Mouse (Mus musculus) liver, embryonic 13.5 days (tissue): ENCODE results near the gene Trmt10a. TPM values are rescaled to one million over a fixed set of nuclear protein-coding genes. Genes with fewer than 3 reads are reported as not detected.
A peak's percentile ranks its signal among the peaks of the same experiment; 100 is the strongest.
"Not testable (repeated sequence)": the region's sequence is repeated elsewhere in the genome, so short reads cannot be mapped to it uniquely, and the experiment has no call there.

ENCODE experiments used
- ATAC-seq: fragments of 200-750 bp; cut with Nextera tagmentation; 2 replicates; pipeline ENCODE4 v1.8.0; 2017; ENCODE audit warnings: low read depth, mild to moderate bottlenecking, moderate number of reproducible peaks, moderate library complexity
- DNase-seq: peaks from one replicate; pipeline ENCODE4 v3.0.0; 2022
- H3K27ac ChIP-seq: fragments of 300-500 bp; sonication (generic); 2 replicates; pipeline ENCODE4 v1.5.1; 2015; ENCODE audit warnings: moderate library complexity, mild to moderate bottlenecking, inconsistent platforms
- H3K27me3 ChIP-seq: fragments of 300-500 bp; sonication (generic); 2 replicates; pipeline ENCODE4 v1.6.1; 2015; ENCODE audit warnings: mild to moderate bottlenecking, inconsistent platforms
- H3K36me3 ChIP-seq: fragments of 300-500 bp; sonication (generic); 2 replicates; pipeline ENCODE4 v1.6.1; 2015; ENCODE audit warnings: mild to moderate bottlenecking, inconsistent platforms
- H3K4me1 ChIP-seq: fragments of 300-500 bp; sonication (generic); replicated peaks from 2 replicates; pipeline ENCODE4 v1.6.1; 2015; ENCODE audit warnings: inconsistent platforms
- H3K4me2 ChIP-seq: fragments of 300-500 bp; sonication (generic); 2 replicates; pipeline ENCODE4 v1.6.1; 2015; ENCODE audit warnings: inconsistent platforms, mild to moderate bottlenecking, moderate library complexity
- H3K4me3 ChIP-seq: fragments of 300-500 bp; sonication (generic); replicated peaks from 2 replicates; pipeline ENCODE4 v1.5.1; 2015; ENCODE audit warnings: mild to moderate bottlenecking, inconsistent platforms
- H3K9ac ChIP-seq: fragments of 300-500 bp; sonication (generic); 2 replicates; pipeline ENCODE4 v1.6.1; 2015; ENCODE audit warnings: mild to moderate bottlenecking, inconsistent platforms
- H3K9me3 ChIP-seq: fragments of 300-500 bp; sonication (generic); replicated peaks from 2 replicates; pipeline ENCODE4 v1.6.1; 2016; ENCODE audit warnings: inconsistent platforms
- WGBS: fragments of 180-500 bp; shearing (Covaris S2); methylation state at CpG from one replicate; pipeline ENCODE4 v1.1.7; 2015; ENCODE audit not compliant: insufficient replicate concordance; 5-methylcytosine and 5-hydroxymethylcytosine counted together
- polyA plus RNA-seq: library from polyadenylated mRNA; unstranded; fragments of >200 nt; fragmentation: Nextera tagmentation; extraction: Ambion mirVana; gene quantifications from 2 replicates; pipeline ENCODE4 v1.2.1, GENCODE M21; 2015

Trmt10a gene
- polyA plus RNA-seq, 1 experiment from 2014 or later: 7.3 TPM

DNA sequence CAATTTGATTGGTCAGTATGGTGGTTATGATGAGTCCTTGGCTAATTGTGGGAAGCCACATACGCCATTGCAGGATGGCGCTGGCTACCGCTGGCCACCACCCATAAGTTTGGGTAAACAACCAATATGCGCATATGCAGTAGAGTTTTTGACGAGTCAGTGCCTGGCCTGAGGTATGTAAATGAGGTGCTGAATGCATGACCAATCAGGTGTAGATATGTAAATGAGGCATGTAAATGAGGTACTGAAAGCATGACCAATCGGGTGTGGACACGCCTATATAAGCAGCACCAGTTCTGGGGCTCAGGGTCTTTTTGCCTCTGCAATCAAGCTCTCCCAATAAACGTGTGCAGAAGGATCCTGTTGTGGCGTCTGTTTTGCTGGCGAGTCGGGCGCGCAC, 5.1 kb upstream of the Trmt10a start:
- H3K4me3 ChIP-seq, H3K36me3 ChIP-seq, H3K27me3 ChIP-seq, H3K9me3 ChIP-seq, H3K4me1 ChIP-seq, H3K4me2 ChIP-seq, DNase-seq, H3K9ac ChIP-seq, H3K27ac ChIP-seq: not testable (repeated sequence)
- 0 out of 2 replicates have a peak, but pooled peaks have one; percentile 32 for ATAC-seq
- 88% methylated on average over 13 of the region's 13 CpGs for WGBS

GRCm38 (mm10) chr3:138139663-138140062, 3.6 kb upstream of the Trmt10a start:
- Histone ChIP-seq H3K27ac (no peak overlapping the region), H3K4me2 (no peak overlapping the region), H3K36me3 (no peaks in the 10 kb centered on the region), H3K9me3 (no peaks in the 10 kb centered on the region), H3K27me3 (no peaks in the 10 kb centered on the region), H3K4me3 (no peak overlapping the region), H3K4me1 (peaks cover 9% of the 10 kb centered on the region), H3K9ac (no peak overlapping the region)
- ATAC-seq (no peak), DNase-seq (no peak)
- 72% methylated on average over 6 of the region's 6 CpGs for WGBS

DNA sequence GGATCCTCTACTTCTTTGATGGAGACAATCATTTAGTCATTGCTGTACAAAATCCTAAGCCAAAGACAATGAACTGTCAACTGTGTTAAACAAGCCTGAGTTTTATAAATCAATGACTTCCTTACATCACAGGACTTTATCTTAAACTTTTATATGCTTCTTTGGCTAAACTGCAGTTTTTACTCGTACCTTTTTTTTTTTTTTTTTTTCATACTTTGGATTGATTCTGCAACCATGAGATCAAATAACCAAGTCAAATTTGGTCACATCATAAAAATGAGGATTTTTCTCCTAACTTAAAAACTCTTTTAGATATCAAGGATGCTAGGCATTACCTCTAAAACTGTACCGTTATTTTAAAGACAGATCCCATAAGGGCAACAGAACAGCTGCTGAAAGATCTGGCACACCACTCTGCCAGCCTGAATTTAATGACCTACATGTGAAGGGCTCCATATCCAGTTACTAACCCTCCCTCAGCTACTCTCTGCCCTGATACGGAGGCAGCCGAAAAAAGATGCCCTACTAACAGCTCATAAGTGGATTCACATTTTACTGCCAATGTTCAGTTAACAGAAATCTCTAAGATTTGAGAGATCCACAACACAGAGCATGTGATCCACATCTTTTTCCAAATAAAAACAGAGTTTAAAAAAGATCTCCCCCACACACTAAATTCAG, 1.1 kb upstream of the Trmt10a start:
- Histone ChIP-seq H3K4me1 (peaks cover 9% of the 10 kb centered on the region), H3K4me3 (peak overlapping the region; percentile 35), H3K36me3 (no peaks in the 10 kb centered on the region), H3K27ac (no peak overlapping the region), H3K9me3 (no peaks in the 10 kb centered on the region), H3K27me3 (no peaks in the 10 kb centered on the region), H3K9ac (peak overlapping the region; percentile 44), H3K4me2 (peak overlapping the region; percentile 55)
- ATAC-seq: no peak
- 68% methylated on average over 4 of the region's 4 CpGs for WGBS
- DNase-seq: no peak

DNA sequence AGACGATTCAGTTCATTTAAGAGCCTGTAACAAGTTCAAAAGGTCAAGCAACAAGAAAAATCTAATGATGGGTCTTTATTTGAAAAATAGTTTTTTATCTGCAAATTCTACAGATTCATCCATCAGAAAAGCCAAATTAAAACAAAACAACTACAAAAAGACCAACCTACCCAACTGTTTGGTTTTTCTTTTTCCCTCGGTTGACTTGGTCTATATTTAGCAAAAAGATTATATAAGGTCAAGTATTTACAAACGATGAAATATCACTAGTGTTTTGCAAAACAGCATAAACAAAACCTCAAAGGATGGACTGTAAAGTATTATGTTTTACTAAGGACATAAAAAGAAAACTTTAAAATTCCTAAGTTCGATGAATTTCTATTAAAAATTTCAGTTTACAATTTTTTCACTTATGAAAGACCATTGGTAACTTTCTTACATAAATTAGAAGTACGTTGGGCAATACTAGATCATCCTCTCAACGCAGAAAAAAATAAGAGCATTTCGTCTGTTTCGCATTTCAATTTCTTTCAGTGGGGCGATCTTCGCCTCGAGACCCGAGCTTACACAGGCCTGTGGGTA, 424 bp upstream of the Trmt10a start:
- ATAC-seq (no peak), DNase-seq (no peak)
- Histone ChIP-seq H3K4me3 (peak overlapping the region; percentile 73), H3K27me3 (no peaks in the 10 kb centered on the region), H3K9ac (peak overlapping the region; percentile 73), H3K36me3 (no peaks in the 10 kb centered on the region), H3K4me2 (peak overlapping the region; percentile 83), H3K27ac (peak overlapping the region; percentile 97), H3K4me1 (peaks cover 9% of the 10 kb centered on the region), H3K9me3 (no peaks in the 10 kb centered on the region)
- 5% methylated on average over 12 of the region's 12 CpGs for WGBS

- H3K36me3 ChIP-seq: peaks cover 9% of the 10 kb centered on the region
- DNase-seq (no peak), ATAC-seq (no peak)
- no peaks in the 10 kb centered on the region for H3K9me3 ChIP-seq
- H3K27ac ChIP-seq: peak overlapping the region; percentile 97
- peak overlapping the region; percentile 83 for H3K4me2 ChIP-seq
- H3K9ac ChIP-seq: peak overlapping the region; percentile 85
- WGBS: under 1% methylated on average over 18 of the region's 18 CpGs
- no peaks in the 10 kb centered on the region for H3K27me3 ChIP-seq
- peaks cover 9% of the 10 kb centered on the region for H3K4me1 ChIP-seq
- peak overlapping the region; percentile 73 for H3K4me3 ChIP-seq
Observed at GRCm38 (mm10) chr3:138144060-138144641, 903 bp downstream of the Trmt10a start.

DNA sequence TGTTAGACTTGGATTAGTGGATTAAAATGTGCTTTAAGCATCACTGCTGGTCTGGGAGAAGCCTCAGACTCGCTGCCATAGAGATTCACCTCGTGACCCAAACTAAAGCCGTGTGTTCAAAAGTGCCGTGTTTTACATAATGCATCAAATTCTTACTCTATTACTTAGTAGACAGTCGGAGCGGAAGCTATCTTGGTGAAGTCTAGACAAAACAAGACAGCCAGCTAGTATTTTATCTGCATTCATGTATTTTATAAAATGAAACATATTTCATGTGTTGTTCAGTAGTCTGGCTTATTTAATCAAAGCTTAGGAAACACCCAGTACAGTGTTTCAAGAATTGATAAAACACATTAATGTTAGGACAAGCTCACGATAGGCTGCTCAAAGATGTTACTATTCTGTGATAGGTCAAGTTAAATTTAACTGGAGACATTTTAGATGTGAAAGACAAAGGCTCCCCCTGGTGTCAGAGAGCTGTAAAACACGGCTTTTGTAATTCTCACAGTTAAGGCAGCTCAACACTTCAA, 1.5 kb downstream of the Trmt10a start, which contains the start of gene Mttp:
TSS of gene Mttp (minus strand) at position 327 of the 530 bp plus-strand sequence.
- WGBS: 3% methylated on average over 8 of the region's 8 CpGs
- H3K9ac ChIP-seq: peak within 1 kb of the TSS; percentile 85
- H3K4me1 ChIP-seq: peaks cover 9% of the 10 kb centered on the region
- H3K9me3 ChIP-seq: no peaks in the 10 kb centered on the region
- ATAC-seq (peak; percentile 32), DNase-seq (peak; percentile 70)
- H3K4me2 ChIP-seq: peak within 1 kb of the TSS; percentile 83
- H3K4me3 ChIP-seq: peak within 1 kb of the TSS; percentile 73
- no peaks in the 10 kb centered on the region for H3K27me3 ChIP-seq
- peaks cover 11% of the 10 kb centered on the region for H3K36me3 ChIP-seq
- H3K27ac ChIP-seq: peak within 1 kb of the TSS; percentile 97

- ATAC-seq (no peak), DNase-seq (no peak)
- H3K4me1 ChIP-seq: no peaks in the 10 kb centered on the region
- no peak overlapping the region for H3K4me2 ChIP-seq
- no peaks in the 10 kb centered on the region for H3K27me3 ChIP-seq
- 79% methylated on average over 2 of the region's 2 CpGs for WGBS
- no peak overlapping the region for H3K9ac ChIP-seq
- no peak overlapping the region for H3K4me3 ChIP-seq
- peaks cover 35% of the 10 kb centered on the region for H3K36me3 ChIP-seq
- no peak overlapping the region for H3K27ac ChIP-seq
- H3K9me3 ChIP-seq: no peaks in the 10 kb centered on the region
Observed at GRCm38 (mm10) chr3:138148811-138149210, 5.6 kb downstream of the Trmt10a start.

DNA sequence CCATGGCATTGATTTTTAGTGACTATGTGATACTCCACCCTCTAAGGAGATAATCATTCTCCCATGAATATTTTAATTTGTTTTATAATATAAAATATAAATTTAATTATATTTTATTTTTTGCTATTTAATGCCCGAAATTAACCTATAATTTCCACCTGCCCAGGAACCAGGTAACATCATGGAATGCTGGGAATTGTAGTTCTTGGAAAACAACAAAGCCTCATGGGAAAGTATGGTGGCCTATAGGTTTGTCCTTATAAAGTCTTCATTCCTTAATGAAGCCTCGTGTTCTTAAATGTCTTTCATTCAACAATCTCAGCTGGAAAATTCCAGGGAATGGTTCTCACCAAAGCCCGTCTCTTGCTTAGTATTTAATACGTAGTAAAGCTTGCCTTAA, 11.8 kb downstream of the Trmt10a start:
- H3K4me3 ChIP-seq: no peak overlapping the region
- no peaks in the 10 kb centered on the region for H3K27me3 ChIP-seq
- no peak overlapping the region for H3K9ac ChIP-seq
- H3K9me3 ChIP-seq: no peaks in the 10 kb centered on the region
- no peak for DNase-seq
- H3K36me3 ChIP-seq: peaks cover 40% of the 10 kb centered on the region
- H3K27ac ChIP-seq: no peak overlapping the region
- 71% methylated on average over 4 of the region's 4 CpGs for WGBS
- H3K4me2 ChIP-seq: no peak overlapping the region
- H3K4me1 ChIP-seq: no peaks in the 10 kb centered on the region
- ATAC-seq: no peak

- DNase-seq: no peak
- 77% methylated on average over 10 of the region's 10 CpGs for WGBS
- no peak for ATAC-seq
- Histone ChIP-seq H3K9me3 (no peaks in the 10 kb centered on the region), H3K9ac (no peak overlapping the region), H3K27ac (no peak overlapping the region), H3K36me3 (peaks cover 29% of the 10 kb centered on the region), H3K4me1 (no peaks in the 10 kb centered on the region), H3K27me3 (no peaks in the 10 kb centered on the region), H3K4me3 (no peak overlapping the region), H3K4me2 (no peak overlapping the region)
Observed at GRCm38 (mm10) chr3:138156651-138157050, 13.4 kb downstream of the Trmt10a start.

DNA sequence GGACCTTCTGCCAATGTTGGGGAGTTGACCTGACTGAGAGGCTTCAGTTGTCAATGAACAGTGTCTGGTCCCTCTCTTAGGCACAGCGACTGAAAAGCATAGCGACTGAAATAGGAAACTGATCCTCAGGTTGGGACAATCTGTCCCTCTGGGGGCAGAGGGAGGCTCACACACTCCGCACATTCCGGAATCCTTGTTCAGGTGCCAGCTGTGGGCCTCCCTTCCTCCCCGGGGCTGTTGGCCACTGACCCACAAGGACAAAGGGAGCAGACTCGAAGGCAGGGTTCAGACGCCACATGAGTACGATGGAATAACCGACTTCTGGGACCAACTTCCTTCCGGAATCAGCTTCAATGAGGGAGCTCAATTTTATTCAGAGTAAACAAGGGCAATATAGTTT, 18.4 kb downstream of the Trmt10a start:
- Histone ChIP-seq H3K4me3 (no peak overlapping the region), H3K27ac (no peak overlapping the region), H3K9me3 (no peaks in the 10 kb centered on the region), H3K27me3 (no peaks in the 10 kb centered on the region), H3K36me3 (peaks cover 2% of the 10 kb centered on the region; the same call in 1 of the 2 replicates), H3K4me2 (no peak overlapping the region), H3K9ac (no peak overlapping the region), H3K4me1 (no peaks in the 10 kb centered on the region)
- ATAC-seq (no peak), DNase-seq (no peak)
- 79% methylated on average over 10 of the region's 10 CpGs for WGBS

DNA sequence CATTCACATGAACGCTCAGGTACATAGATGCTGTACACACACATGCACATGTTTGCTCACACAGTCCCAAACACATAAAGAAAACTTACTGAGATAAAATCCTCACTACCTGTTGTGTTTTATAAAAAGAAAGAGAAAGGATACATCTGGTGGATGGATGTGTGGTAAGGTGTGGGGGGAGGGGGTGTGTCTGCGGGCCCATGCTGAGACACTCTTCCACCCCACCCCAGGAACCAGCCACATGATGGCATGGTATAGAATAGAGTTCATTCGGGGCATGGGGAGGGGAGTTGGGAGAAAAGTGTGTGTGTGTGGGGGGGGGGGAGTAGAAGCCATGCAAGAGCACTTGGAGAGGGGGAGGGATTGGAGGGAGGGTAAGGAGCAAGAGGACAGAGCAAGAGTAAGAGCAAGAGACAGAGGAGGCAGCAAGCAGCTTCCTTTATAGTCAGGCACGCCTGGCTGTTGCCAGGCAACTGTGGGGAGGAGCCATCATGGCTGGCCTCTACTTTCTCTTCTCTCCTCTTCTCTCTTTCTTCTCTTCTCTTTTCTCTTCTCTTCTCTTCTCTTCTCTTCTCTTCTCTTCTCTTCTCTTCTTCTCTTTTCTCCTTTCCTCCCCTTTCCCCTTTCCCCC, 19.4 kb downstream of the Trmt10a start:
- H3K36me3 ChIP-seq: no peaks in the 10 kb centered on the region
- H3K27ac ChIP-seq: no peak overlapping the region
- DNase-seq (no peak), ATAC-seq (no peak)
- H3K9me3 ChIP-seq: no peaks in the 10 kb centered on the region
- H3K9ac ChIP-seq: no peak overlapping the region
- 45% methylated on average over 4 of the region's 4 CpGs for WGBS
- H3K27me3 ChIP-seq: no peaks in the 10 kb centered on the region
- no peaks in the 10 kb centered on the region for H3K4me1 ChIP-seq
- no peak overlapping the region for H3K4me3 ChIP-seq
- H3K4me2 ChIP-seq: no peak overlapping the region
